Mouse (Mus musculus) liver, embryonic 12.5 days (tissue): ENCODE measurements around the gene Shoc2. TPM values are rescaled to one million over a fixed set of nuclear protein-coding genes. Genes with fewer than 3 reads are reported as not detected.

ENCODE experiments used
- ATAC-seq: fragments of 200-750 bp; cut with Nextera tagmentation; 2 replicates; pipeline ENCODE4 v1.8.0; 2017; ENCODE audit warnings: moderate number of reproducible peaks, mild to moderate bottlenecking, moderate library complexity
- H3K27ac ChIP-seq: fragments of 300-500 bp; sonication (generic); 2 replicates; pipeline ENCODE4 v1.5.1; 2016; ENCODE audit warnings: mild to moderate bottlenecking
- H3K27me3 ChIP-seq: fragments of 300-500 bp; sonication (generic); replicated peaks from 2 replicates; pipeline ENCODE4 v1.6.1; 2016; ENCODE audit warnings: mild to moderate bottlenecking, moderate library complexity
- H3K36me3 ChIP-seq: fragments of 300-500 bp; sonication (generic); 2 replicates; pipeline ENCODE4 v1.6.1; 2016; ENCODE audit warnings: mild to moderate bottlenecking, moderate library complexity
- H3K4me1 ChIP-seq: fragments of 300-500 bp; sonication (generic); 2 replicates; pipeline ENCODE4 v1.6.1; 2016
- H3K4me2 ChIP-seq: fragments of 300-500 bp; sonication (generic); 2 replicates; pipeline ENCODE4 v1.6.1; 2016; ENCODE audit warnings: mild to moderate bottlenecking, moderate library complexity
- H3K4me3 ChIP-seq: fragments of 300-500 bp; sonication (generic); 2 replicates; pipeline ENCODE4 v1.5.1; 2016; ENCODE audit warnings: mild to moderate bottlenecking, moderate library complexity
- H3K9ac ChIP-seq: fragments of 300-500 bp; sonication (generic); 2 replicates; pipeline ENCODE4 v1.6.1; 2016; ENCODE audit warnings: mild to moderate bottlenecking, moderate library complexity
- H3K9me3 ChIP-seq: fragments of 300-500 bp; sonication (generic); replicated peaks from 2 replicates; pipeline ENCODE4 v1.6.1; 2016; ENCODE audit warnings: mild to moderate bottlenecking, moderate library complexity
- WGBS: fragments of 180-500 bp; shearing (Covaris S2); methylation state at CpG from one replicate; pipeline ENCODE4 v1.1.7; 2016; ENCODE audit not compliant: insufficient replicate concordance; 5-methylcytosine and 5-hydroxymethylcytosine counted together
- polyA plus RNA-seq: library from polyadenylated mRNA; unstranded; fragments of >200 nt; fragmentation: Nextera tagmentation; extraction: Ambion mirVana; gene quantifications from 2 replicates; pipeline ENCODE4 v1.2.1, GENCODE M21; 2016

The Shoc2 gene
- polyA plus RNA-seq, 1 experiment from 2014 or later, result 26.4 TPM

GRCm38 (mm10) chr19:54043851-54044250 is 99.7 kb downstream of the Shoc2 start, which contains the start of gene Adra2a:
Gene Adra2a, plus strand, starts transcription at chr19:54044151.
- H3K9me3 ChIP-seq, result no peaks in the 10 kb centered on the region
- no peak within 1 kb of the TSS for H3K9ac ChIP-seq
- WGBS, result 53% methylated on average over 5 of the region's 5 CpGs
- H3K27me3 ChIP-seq, result peaks cover 69% of the 10 kb centered on the region
- H3K4me1 ChIP-seq, result peaks cover 43% of the 10 kb centered on the region
- ATAC-seq, result no peak
- H3K36me3 ChIP-seq, result no peaks in the 10 kb centered on the region
- H3K4me3 ChIP-seq, result peak within 1 kb of the TSS; percentile 53
- peak within 1 kb of the TSS; percentile 75 for H3K4me2 ChIP-seq
- H3K27ac ChIP-seq, result no peak within 1 kb of the TSS

GRCm38 (mm10) chr19:54044507-54045371 is 100.6 kb downstream of the Shoc2 start:
- peaks cover 78% of the 10 kb centered on the region for H3K27me3 ChIP-seq
- H3K9me3 ChIP-seq, result no peaks in the 10 kb centered on the region

GRCm38 (mm10) chr19:54045412-54045811 is 101.3 kb downstream of the Shoc2 start:
- peak overlapping the region; percentile 75 for H3K4me2 ChIP-seq
- no peak for ATAC-seq
- peaks cover 83% of the 10 kb centered on the region for H3K27me3 ChIP-seq
- H3K9ac ChIP-seq, result no peak overlapping the region
- H3K36me3 ChIP-seq, result no peaks in the 10 kb centered on the region
- peaks cover 43% of the 10 kb centered on the region for H3K4me1 ChIP-seq
- peak overlapping the region; percentile 53 for H3K4me3 ChIP-seq
- no peaks in the 10 kb centered on the region for H3K9me3 ChIP-seq
- no peak overlapping the region for H3K27ac ChIP-seq
- WGBS, result 2% methylated on average over 29 of the region's 29 CpGs

More at GRCm38 (mm10) chr19:54044507-54045371, 100.6 kb downstream of the Shoc2 start:
- peak; percentile 46; the same call in 1 of the 2 replicates for ATAC-seq
- Histone ChIP-seq H3K4me1 (peaks cover 43% of the 10 kb centered on the region), H3K4me3 (peak overlapping the region; percentile 53), H3K27ac (no peak overlapping the region), H3K4me2 (peak overlapping the region; percentile 75), H3K9ac (no peak overlapping the region), H3K36me3 (no peaks in the 10 kb centered on the region)
- WGBS, result 1% methylated on average over 59 of the region's 59 CpGs

GRCm38 (mm10) chr19:54045931-54046683 is 102.0 kb downstream of the Shoc2 start:
- Histone ChIP-seq H3K27ac (no peak overlapping the region), H3K4me2 (peak overlapping the region; percentile 75), H3K27me3 (peaks cover 90% of the 10 kb centered on the region), H3K36me3 (no peaks in the 10 kb centered on the region), H3K9ac (no peak overlapping the region), H3K4me1 (peaks cover 38% of the 10 kb centered on the region), H3K9me3 (no peaks in the 10 kb centered on the region), H3K4me3 (peak overlapping the region; percentile 53)
- ATAC-seq, result no peak
- 4% methylated on average over 53 of the region's 55 CpGs for WGBS

GRCm38 (mm10) chr19:54046684-54047070 is 102.6 kb downstream of the Shoc2 start:
- peak overlapping the region; percentile 53 for H3K4me3 ChIP-seq
- peaks cover 36% of the 10 kb centered on the region for H3K4me1 ChIP-seq
- H3K36me3 ChIP-seq, result no peaks in the 10 kb centered on the region
- ATAC-seq, result no peak
- H3K27me3 ChIP-seq, result peaks cover 93% of the 10 kb centered on the region
- H3K9ac ChIP-seq, result 0 out of 2 replicates have a peak overlapping the region, but pooled peaks have one; percentile 24
- no peak overlapping the region for H3K27ac ChIP-seq
- WGBS, result under 1% methylated on average over 46 of the region's 46 CpGs
- H3K9me3 ChIP-seq, result no peaks in the 10 kb centered on the region
- H3K4me2 ChIP-seq, result peak overlapping the region; percentile 75

GRCm38 (mm10) chr19:54047386-54048050 is 103.4 kb downstream of the Shoc2 start:
- Histone ChIP-seq H3K9me3 (no peaks in the 10 kb centered on the region), H3K4me3 (peak overlapping the region; percentile 53), H3K27me3 (peaks cover 96% of the 10 kb centered on the region), H3K9ac (no peak overlapping the region), H3K4me2 (peak overlapping the region; percentile 75), H3K27ac (no peak overlapping the region), H3K36me3 (no peaks in the 10 kb centered on the region), H3K4me1 (peaks cover 36% of the 10 kb centered on the region)
- under 1% methylated on average over 25 of the region's 27 CpGs for WGBS
- no peak; the same call in 1 of the 2 replicates for ATAC-seq

GRCm38 (mm10) chr19:54048161-54048885 is 104.2 kb downstream of the Shoc2 start:
- Histone ChIP-seq H3K36me3 (no peaks in the 10 kb centered on the region), H3K4me2 (peak overlapping the region; percentile 17; the same call in 1 of the 2 replicates), H3K27me3 (peaks cover 95% of the 10 kb centered on the region), H3K4me3 (no peak overlapping the region), H3K9me3 (no peaks in the 10 kb centered on the region), H3K27ac (no peak overlapping the region), H3K9ac (no peak overlapping the region), H3K4me1 (peaks cover 36% of the 10 kb centered on the region)
- no peak for ATAC-seq
- 9% methylated on average over 13 of the region's 13 CpGs for WGBS

GRCm38 (mm10) chr19:54051651-54052050 is 107.5 kb downstream of the Shoc2 start:
- H3K9me3 ChIP-seq, result no peaks in the 10 kb centered on the region
- H3K9ac ChIP-seq, result no peak overlapping the region
- peaks cover 89% of the 10 kb centered on the region for H3K27me3 ChIP-seq
- H3K4me3 ChIP-seq, result no peak overlapping the region
- peaks cover 14% of the 10 kb centered on the region for H3K4me1 ChIP-seq
- H3K27ac ChIP-seq, result no peak overlapping the region
- no peak for ATAC-seq
- no peak overlapping the region for H3K4me2 ChIP-seq
- H3K36me3 ChIP-seq, result no peaks in the 10 kb centered on the region
- 41% methylated on average over 4 of the region's 4 CpGs for WGBS

- Histone ChIP-seq H3K27ac (no peak overlapping the region), H3K36me3 (no peaks in the 10 kb centered on the region), H3K27me3 (peaks cover 56% of the 10 kb centered on the region), H3K9ac (no peak overlapping the region), H3K4me2 (no peak overlapping the region), H3K4me3 (no peak overlapping the region), H3K9me3 (no peaks in the 10 kb centered on the region), H3K4me1 (no peaks in the 10 kb centered on the region)
- WGBS, result 64% methylated on average over 5 of the region's 5 CpGs
- ATAC-seq, result no peak
Measured at GRCm38 (mm10) chr19:54055845-54056244, 111.7 kb downstream of the Shoc2 start.

- WGBS, result 68% methylated on average over 7 of the region's 7 CpGs
- Histone ChIP-seq H3K27ac (no peak overlapping the region), H3K4me3 (no peak overlapping the region), H3K4me1 (no peaks in the 10 kb centered on the region), H3K9ac (no peak overlapping the region), H3K9me3 (no peaks in the 10 kb centered on the region), H3K36me3 (no peaks in the 10 kb centered on the region), H3K4me2 (no peak overlapping the region), H3K27me3 (peaks cover 5% of the 10 kb centered on the region; the same call in 1 of the 2 replicates)
- no peak for ATAC-seq
Measured at GRCm38 (mm10) chr19:54068447-54068846, 124.3 kb downstream of the Shoc2 start.

- no peaks in the 10 kb centered on the region; the same call in 1 of the 2 replicates for H3K27me3 ChIP-seq
- H3K27ac ChIP-seq, result no peak overlapping the region
- WGBS, result 50% methylated on average over 5 of the region's 5 CpGs
- H3K4me1 ChIP-seq, result no peaks in the 10 kb centered on the region
- H3K4me3 ChIP-seq, result no peak overlapping the region
- H3K9ac ChIP-seq, result no peak overlapping the region
- no peaks in the 10 kb centered on the region for H3K36me3 ChIP-seq
- no peak overlapping the region for H3K4me2 ChIP-seq
- no peaks in the 10 kb centered on the region for H3K9me3 ChIP-seq
- no peak for ATAC-seq
Measured at GRCm38 (mm10) chr19:54070521-54070920, 126.4 kb downstream of the Shoc2 start.
